In genomic region chr5:73651855-73652201, GRCm38 (mm10) we compare ENCODE assay signal across 9 mouse cellular contexts. TPM values are rescaled to one million over a fixed set of nuclear protein-coding genes. Genes with fewer than 3 reads are reported as not detected.
A peak's percentile ranks its signal among the peaks of the same experiment; 100 is the strongest.
DNase-seq lines count a peak whose midpoint lies in the region; ATAC-seq and TF ChIP-seq lines count a peak whose summit lies in the region.
"Had no signal": no experiment of that assay in that cellular context is flagged by ENCODE, and none has a peak within 500 bp of the region (broad histone marks: within the 10 kb centered on the region; RNA-seq: fewer than 3 reads in every experiment).

No protein-coding gene starts in this region.

- peak overlapping the region; percentile 54; the same call in 1 of the 2 replicates for H3K9ac ChIP-seq in kidney, postnatal 0 days (ENCODE audit: low read depth, low read length)
- H3K9ac ChIP-seq in lung, embryonic 15.5 days, result no peak overlapping the region

- H3K27ac ChIP-seq in kidney, postnatal 0 days, result no peak overlapping the region
- H3K27ac ChIP-seq in hindbrain, embryonic 10.5 days, result no peak overlapping the region
- no peak overlapping the region for H3K27ac ChIP-seq in lung, embryonic 15.5 days

- H3K4me3 ChIP-seq in kidney, postnatal 0 days (replicated peaks; ENCODE audit: low read depth, low read length), result peak overlapping the region; percentile 58
- H3K4me3 ChIP-seq in hindbrain, embryonic 10.5 days, result peak overlapping the region; percentile 61
- H3K4me3 ChIP-seq in lung, embryonic 15.5 days, result peak overlapping the region; percentile 51

- peaks cover 10% of the 10 kb centered on the region; the same call in 1 of the 2 replicates for H3K4me1 ChIP-seq in kidney, postnatal 0 days (replicated peaks; ENCODE audit: insufficient read depth, low read length)
- H3K4me1 ChIP-seq in hindbrain, embryonic 10.5 days (replicated peaks), result peaks cover 49% of the 10 kb centered on the region
- H3K4me1 ChIP-seq in lung, embryonic 15.5 days, result peaks cover 30% of the 10 kb centered on the region

- no peaks in the 10 kb centered on the region for H3K9me3 ChIP-seq in kidney, postnatal 0 days (replicated peaks; ENCODE audit: low read length)
- no peaks in the 10 kb centered on the region for H3K9me3 ChIP-seq in hindbrain, embryonic 10.5 days
- no peaks in the 10 kb centered on the region for H3K9me3 ChIP-seq in lung, embryonic 15.5 days

- no peaks in the 10 kb centered on the region for H3K36me3 ChIP-seq in kidney, postnatal 0 days (ENCODE audit: insufficient read depth, low read length)
- H3K36me3 ChIP-seq in hindbrain, embryonic 10.5 days, result no peaks in the 10 kb centered on the region
- H3K36me3 ChIP-seq in lung, embryonic 15.5 days, result no peaks in the 10 kb centered on the region
- H3K36me3 ChIP-seq in splenic B cell, adult 2 months (ENCODE audit: control insufficient read depth, insufficient read depth, low read length, poor library complexity, severe bottlenecking), result no peaks in the 10 kb centered on the region

- no peak for TF ChIP-seq CTCF in kidney, postnatal 0 days (IDR thresholded peaks at IDR 0.05; ENCODE audit: low read depth)

- peak overlapping the region; percentile 96 for H3K4me2 ChIP-seq in kidney, postnatal 0 days (ENCODE audit: low read length)
- peak overlapping the region; percentile 98 for H3K4me2 ChIP-seq in lung, embryonic 15.5 days

- WGBS in kidney, postnatal 0 days, result 7% methylated on average over 4 of the region's 4 CpGs
- WGBS in hindbrain, embryonic 10.5 days, result under 1% methylated on average over 4 of the region's 4 CpGs
- 2% methylated on average over 4 of the region's 4 CpGs for WGBS in lung, embryonic 15.5 days

- no peak for DNase-seq in kidney, postnatal 0 days (ENCODE audit: low spot score)
- no peak for DNase-seq in kidney, postnatal 4 days
- DNase-seq in hindbrain, embryonic 10.5 days (ENCODE audit: low spot score), result peak; percentile 48
- DNase-seq in splenic B cell, adult 2 months (ENCODE audit: low read depth, low spot score), result peak; percentile 8
- DNase-seq in ovary, postnatal 14 days (ENCODE audit: low spot score), result no peak

- no peak for ATAC-seq in kidney, postnatal 0 days (replicated peaks; ENCODE audit: low FRiP score, low read depth)
- ATAC-seq in lung, embryonic 15.5 days (ENCODE audit: borderline replicate concordance, extremely low read depth, low FRiP score, low TSS enrichment), result no peak
- ATAC-seq in erythroid progenitor cell, adult 5-6 weeks (replicated peaks; ENCODE audit: low FRiP score, poor library complexity, severe bottlenecking), result no peak
- no peak for ATAC-seq in granulocyte monocyte progenitor cell, adult 5-6 weeks (replicated peaks; ENCODE audit: poor library complexity, severe bottlenecking)

- peaks cover 31% of the 10 kb centered on the region for H3K27me3 ChIP-seq in kidney, postnatal 0 days (ENCODE audit: insufficient read depth, low read length)
- peaks cover 74% of the 10 kb centered on the region for H3K27me3 ChIP-seq in hindbrain, embryonic 10.5 days (ENCODE audit: insufficient read depth, poor library complexity, severe bottlenecking)
- peaks cover 56% of the 10 kb centered on the region for H3K27me3 ChIP-seq in lung, embryonic 15.5 days
- peaks cover 3% of the 10 kb centered on the region for H3K27me3 ChIP-seq in splenic B cell, adult 2 months (ENCODE audit: control insufficient read depth, insufficient read depth, low read length, poor library complexity, severe bottlenecking)

RNA-seq across cellular contexts. Expression of gene Spata18, which starts 0.6 kb away (rescaled TPM):
- 0.22 and 0.24 TPM in 2 replicates for polyA plus RNA-seq in kidney, postnatal 0 days (2015; fragmentation: Nextera tagmentation; extraction: Ambion mirVana)
- polyA plus RNA-seq in hindbrain, embryonic 10.5 days (2016; fragmentation: Nextera tagmentation; extraction: Ambion mirVana), result 0.14 and 0.85 TPM in 2 replicates
- 1.8 and 2.8 TPM in 2 replicates for polyA plus RNA-seq in lung, embryonic 15.5 days (2015; fragmentation: Nextera tagmentation; extraction: Ambion mirVana)
- total RNA-seq in erythroid progenitor cell, adult 5-6 weeks (2015; ENCODE audit: low replicate concordance), result not detected in 2 replicates
- not detected in 2 replicates for total RNA-seq in erythroid progenitor cell, adult 5-6 weeks (2017; ENCODE audit: low replicate concordance)
- not detected in 2 replicates for total RNA-seq in granulocyte monocyte progenitor cell, adult 5-6 weeks (2014; fragmentation: Nextera tagmentation)
- total RNA-seq in granulocyte monocyte progenitor cell, adult 5-6 weeks (2017), result not detected in 2 replicates
- total RNA-seq: MEL had no signal

RNA-seq across cellular contexts. Expression of gene Sgcb, which starts 4.2 kb away (rescaled TPM):
- 14.3 and 16.5 TPM in 2 replicates for polyA plus RNA-seq in kidney, postnatal 0 days (2015; fragmentation: Nextera tagmentation; extraction: Ambion mirVana)
- polyA plus RNA-seq in hindbrain, embryonic 10.5 days (2016; fragmentation: Nextera tagmentation; extraction: Ambion mirVana), result 19.8 and 20.9 TPM in 2 replicates
- 28.3 and 28.9 TPM in 2 replicates for polyA plus RNA-seq in lung, embryonic 15.5 days (2015; fragmentation: Nextera tagmentation; extraction: Ambion mirVana)
- 4.2 TPM in 1 of 2 replicates, not detected in the other for total RNA-seq in erythroid progenitor cell, adult 5-6 weeks (2015; ENCODE audit: low replicate concordance)
- total RNA-seq in erythroid progenitor cell, adult 5-6 weeks (2017; ENCODE audit: low replicate concordance), result 1.3 TPM in 1 of 2 replicates, not detected in the other
- total RNA-seq in granulocyte monocyte progenitor cell, adult 5-6 weeks (2014; fragmentation: Nextera tagmentation), result 4.1 and 8.2 TPM in 2 replicates
- total RNA-seq in granulocyte monocyte progenitor cell, adult 5-6 weeks (2017), result 3.3 and 3.9 TPM in 2 replicates

RNA-seq across cellular contexts. Expression of gene Lrrc66, which starts 19.5 kb away (rescaled TPM):
- polyA plus RNA-seq in kidney, postnatal 0 days (2015; fragmentation: Nextera tagmentation; extraction: Ambion mirVana), result 1.4 and 1.8 TPM in 2 replicates
- not detected in 2 replicates for polyA plus RNA-seq in hindbrain, embryonic 10.5 days (2016; fragmentation: Nextera tagmentation; extraction: Ambion mirVana)
- polyA plus RNA-seq in lung, embryonic 15.5 days (2015; fragmentation: Nextera tagmentation; extraction: Ambion mirVana), result 0.16 TPM in 1 of 2 replicates, not detected in the other
- total RNA-seq in erythroid progenitor cell, adult 5-6 weeks (2015; ENCODE audit: low replicate concordance), result not detected in 2 replicates
- total RNA-seq in erythroid progenitor cell, adult 5-6 weeks (2017; ENCODE audit: low replicate concordance), result not detected in 2 replicates
- 0.34 TPM in 1 of 2 replicates, not detected in the other for total RNA-seq in granulocyte monocyte progenitor cell, adult 5-6 weeks (2014; fragmentation: Nextera tagmentation)
- 1.1 TPM in 1 of 2 replicates, not detected in the other for total RNA-seq in granulocyte monocyte progenitor cell, adult 5-6 weeks (2017)

Comparison
In these comparisons a context has a peak if more than half of its experiments do, and no peak if none do; other contexts are left out.
1. DNase-seq: peak in hindbrain, embryonic 10.5 days (single experiment) and splenic B cell, adult 2 months (single experiment); none in kidney, postnatal 0 days (single experiment), kidney, postnatal 4 days (0 of 2) and ovary, postnatal 14 days (single experiment).
2. Peak in every context shown above with its lines, with median percentiles within 50 percentile points of each other: H3K4me3 ChIP-seq.